Mouse (Mus musculus) myocyte (in vitro differentiated cells): ENCODE measurements around the gene Kif3b. TPM values are rescaled to one million over a fixed set of nuclear protein-coding genes. Genes with fewer than 3 reads are reported as not detected.

Experiments
- H3K27me3 ChIP-seq: one replicate; pipeline ENCODE4 v1.6.1; 2011; ENCODE audit not compliant: control insufficient read depth, insufficient read depth, insufficient read length
- H3K36me3 ChIP-seq: one replicate; pipeline ENCODE4 v1.6.1; 2011; ENCODE audit not compliant: control insufficient read depth, insufficient read depth
- H3K4me2 ChIP-seq: one replicate; pipeline ENCODE4 v1.6.1; 2011; ENCODE audit warnings: low read depth, control low read depth
- H3K4me3 ChIP-seq: one replicate; pipeline ENCODE4 v1.5.1; 2011; ENCODE audit warnings: mild to moderate bottlenecking, control low read depth, moderate library complexity
- H3K79me2 ChIP-seq: one replicate; pipeline ENCODE4 v1.6.1; 2011; ENCODE audit not compliant: control insufficient read depth, insufficient read depth
- H3ac ChIP-seq: one replicate; pipeline ENCODE4 v1.6.1; 2011; ENCODE audit not compliant: control insufficient read depth, insufficient read length
- CEBPB ChIP-seq: IDR thresholded peaks from 2 replicates; pipeline ENCODE4 v1.6.1; 2011; ENCODE audit warnings: mild to moderate bottlenecking, moderate library complexity; ENCODE audit not compliant: poor library complexity, insufficient read depth, severe bottlenecking
- E2F4 ChIP-seq: IDR thresholded peaks from one replicate; pipeline ENCODE4 v1.6.1; 2011; ENCODE audit warnings: mild to moderate bottlenecking, control low read depth, moderate library complexity; ENCODE audit not compliant: insufficient read depth
- MAX ChIP-seq: IDR thresholded peaks from one replicate; pipeline ENCODE4 v1.6.1; 2011; ENCODE audit warnings: low read depth, mild to moderate bottlenecking, control low read depth
- MYOD1 ChIP-seq, 3 experiments: IDR thresholded peaks; one replicate each; pipeline ENCODE4 v1.6.1; 2011; ENCODE audit warnings: control low read depth in 2 of 3, low read depth in 2 of 3, mild to moderate bottlenecking in 2 of 3, moderate library complexity in 1 of 3; ENCODE audit not compliant: insufficient read length in 2 of 3, control insufficient read depth in 1 of 3
- MYOG ChIP-seq, 3 experiments: IDR thresholded peaks; one replicate each; pipeline ENCODE4 v1.6.1; 2011; ENCODE audit warnings: control low read depth in 2 of 3, low read depth in 2 of 3, mild to moderate bottlenecking in 2 of 3; ENCODE audit not compliant: insufficient read length in 2 of 3, control insufficient read depth in 1 of 3, insufficient read depth in 1 of 3
- POLR2A ChIP-seq: IDR thresholded peaks from one replicate; pipeline ENCODE4 v1.6.1; 2011; ENCODE audit warnings: low read depth, mild to moderate bottlenecking, control low read depth, moderate library complexity; ENCODE audit not compliant: insufficient read length
- POLR2AphosphoS2 ChIP-seq: IDR thresholded peaks from one replicate; pipeline ENCODE4 v1.6.1; 2011; ENCODE audit warnings: low read depth, control low read depth; ENCODE audit not compliant: insufficient read length
- REST ChIP-seq: IDR thresholded peaks from one replicate; pipeline ENCODE4 v1.6.1; 2011; ENCODE audit warnings: mild to moderate bottlenecking, control low read depth, moderate library complexity; ENCODE audit not compliant: insufficient read depth, insufficient read length
- SRF ChIP-seq: IDR thresholded peaks from one replicate; pipeline ENCODE4 v1.6.1; 2011; ENCODE audit warnings: low read depth; ENCODE audit not compliant: control insufficient read depth, insufficient read length
- TCF12 ChIP-seq: IDR thresholded peaks from one replicate; pipeline ENCODE4 v1.6.1; 2011; ENCODE audit warnings: mild to moderate bottlenecking, control low read depth; ENCODE audit not compliant: poor library complexity, insufficient read depth, severe bottlenecking
- TCF3 ChIP-seq: IDR thresholded peaks from one replicate; pipeline ENCODE4 v1.6.1; 2011; ENCODE audit warnings: low read depth, control low read depth; ENCODE audit not compliant: insufficient read length
- USF1 ChIP-seq: IDR thresholded peaks from one replicate; pipeline ENCODE4 v1.6.1; 2011; ENCODE audit warnings: low read depth, mild to moderate bottlenecking, control low read depth, moderate library complexity
- polyA plus RNA-seq: library from polyadenylated mRNA; unstranded; fragments of >200 nt; fragmentation: generic; extraction: Trizol; gene quantifications from one replicate; pipeline ENCODE4 v1.2.1, GENCODE M21; 2012; ENCODE audit warnings: missing spikeins

The Kif3b gene
- polyA plus RNA-seq, 1 experiment = 10.8 TPM

DNA sequence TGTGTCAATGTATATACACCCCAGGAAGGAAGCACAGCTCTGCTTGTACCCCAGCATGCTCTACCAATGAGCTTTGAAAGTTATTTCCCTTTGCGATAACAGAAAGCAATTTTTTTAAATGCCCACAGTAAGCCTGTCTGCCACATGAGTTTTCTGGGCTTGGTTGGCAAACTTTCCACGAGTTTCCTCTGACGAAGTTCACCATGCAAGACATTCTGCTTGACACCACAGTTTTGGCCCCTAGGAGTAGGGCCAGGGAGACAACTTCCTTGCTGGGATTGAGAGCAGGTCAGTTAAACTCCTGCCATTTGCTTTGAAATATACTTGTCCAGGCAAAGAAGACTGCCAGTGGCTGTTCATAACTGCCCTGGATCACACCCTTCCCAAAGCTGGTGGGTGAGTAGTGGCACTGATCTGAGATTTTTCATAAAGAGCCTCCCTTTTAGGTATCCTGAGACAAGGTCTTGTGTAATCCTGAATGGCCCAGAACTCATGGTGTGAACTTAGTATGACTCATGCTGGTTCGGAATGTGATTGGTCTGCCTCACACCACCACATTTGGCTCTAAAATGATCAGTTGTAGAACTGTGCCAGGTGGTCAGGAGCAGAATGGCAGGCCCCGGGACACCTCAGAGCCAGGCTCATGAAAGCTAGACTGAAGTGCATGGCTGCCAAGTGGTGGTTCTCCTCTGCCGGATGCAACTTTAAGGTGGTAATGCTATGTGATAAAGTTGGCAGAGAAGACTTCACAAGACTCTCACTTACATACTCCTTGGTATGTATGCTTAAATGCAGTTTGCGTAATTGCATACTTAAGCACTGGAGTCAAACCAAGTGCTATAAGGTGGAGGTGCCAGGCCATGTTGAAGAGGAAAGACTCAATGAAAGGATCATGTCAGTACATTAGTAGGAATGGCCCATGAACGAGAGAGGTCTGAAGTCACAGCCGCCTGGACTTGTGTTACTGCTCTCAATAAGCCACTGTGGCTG is 47.4 kb downstream of the Kif3b start:
- no peaks in the 10 kb centered on the region for H3K27me3 ChIP-seq
- H3K79me2 ChIP-seq = no peaks in the 10 kb centered on the region
- peak overlapping the region; percentile 33 for H3K4me2 ChIP-seq
- TF ChIP-seq POLR2A (no peak), POLR2AphosphoS2 (no peak), USF1 (no peak), TCF3 (no peak), MYOG (IDR thresholded peaks at IDR 0.05; ENCODE audit: control insufficient read depth in 1 of 3, insufficient read depth in 1 of 3, insufficient read length in 2 of 3, low read depth in 2 of 3) (peak in 1 of 3 experiments; percentile 24), REST (no peak), SRF (no peak), CEBPB (peak; percentile 52), E2F4 (no peak), MAX (no peak), MYOD1 (IDR thresholded peaks at IDR 0.05; ENCODE audit: control insufficient read depth in 1 of 3, insufficient read length in 2 of 3, low read depth in 2 of 3) (peak in 2 of 3 experiments; percentile 23 to 44), TCF12 (no peak)
- no peaks in the 10 kb centered on the region for H3K36me3 ChIP-seq
- H3ac ChIP-seq = no peak overlapping the region
- H3K4me3 ChIP-seq = no peak overlapping the region

DNA sequence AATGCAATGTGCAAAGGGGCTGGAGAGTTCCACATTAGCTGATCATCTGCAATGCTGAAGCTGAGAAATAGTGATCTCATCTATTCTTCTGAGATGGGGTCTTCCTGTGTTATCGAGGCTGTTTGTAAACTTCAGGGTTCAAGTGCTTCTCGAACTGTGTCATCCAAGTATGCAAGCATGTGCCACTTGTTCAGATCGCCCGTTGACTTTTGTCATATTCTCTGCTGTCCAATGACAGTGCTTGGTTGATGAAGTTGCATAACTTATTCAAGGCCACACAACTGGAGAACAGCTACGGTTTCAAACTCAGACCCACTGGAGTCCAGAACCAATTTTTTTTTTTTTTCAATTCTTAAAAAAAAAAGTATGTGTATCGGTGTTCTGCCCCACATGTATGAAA is 51.0 kb downstream of the Kif3b start:
- H3K27me3 ChIP-seq = no peaks in the 10 kb centered on the region
- no peak for TF ChIP-seq TCF3
- TF ChIP-seq USF1 = no peak
- TF ChIP-seq MYOG (IDR thresholded peaks at IDR 0.05; ENCODE audit: control insufficient read depth in 1 of 3, insufficient read depth in 1 of 3, insufficient read length in 2 of 3, low read depth in 2 of 3) = no peak
- no peak for TF ChIP-seq MAX
- TF ChIP-seq TCF12 = no peak
- no peak for TF ChIP-seq REST
- TF ChIP-seq POLR2AphosphoS2 = no peak
- no peak for TF ChIP-seq E2F4
- TF ChIP-seq SRF = no peak
- no peak for TF ChIP-seq CEBPB
- H3K79me2 ChIP-seq = peaks cover 8% of the 10 kb centered on the region
- no peak overlapping the region for H3K4me3 ChIP-seq
- H3ac ChIP-seq = no peak overlapping the region
- no peaks in the 10 kb centered on the region for H3K36me3 ChIP-seq
- H3K4me2 ChIP-seq = no peak overlapping the region

DNA sequence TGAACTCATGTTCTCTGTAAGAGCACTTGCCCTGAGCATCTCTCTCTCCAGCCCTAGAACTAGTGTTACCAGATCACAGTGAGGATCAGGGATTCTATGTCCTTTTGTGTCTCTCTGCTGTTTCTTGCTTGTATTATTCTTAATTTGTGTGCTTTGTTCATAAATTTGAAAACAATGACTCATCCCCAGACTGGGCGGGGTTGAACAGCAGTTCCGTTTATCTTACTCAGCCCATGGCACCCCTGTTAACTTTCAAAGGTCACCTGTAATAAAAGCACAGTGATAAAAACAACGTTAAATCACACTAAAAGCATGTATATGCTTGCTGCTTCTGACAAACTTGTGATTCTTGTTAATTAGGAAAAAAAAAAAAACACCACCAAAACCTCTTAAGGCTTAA is 51.4 kb downstream of the Kif3b start:
- Histone ChIP-seq H3K4me2 (no peak overlapping the region), H3K79me2 (peaks cover 13% of the 10 kb centered on the region), H3ac (no peak overlapping the region), H3K36me3 (no peaks in the 10 kb centered on the region), H3K27me3 (no peaks in the 10 kb centered on the region), H3K4me3 (no peak overlapping the region)
- no peak for TF ChIP-seq MYOD1 (IDR thresholded peaks at IDR 0.05; ENCODE audit: control insufficient read depth in 1 of 3, insufficient read length in 2 of 3, low read depth in 2 of 3)
- TF ChIP-seq POLR2AphosphoS2 = no peak
- no peak for TF ChIP-seq E2F4
- TF ChIP-seq MAX = no peak
- TF ChIP-seq POLR2A = no peak
- TF ChIP-seq USF1 = no peak
- no peak for TF ChIP-seq SRF
- no peak for TF ChIP-seq TCF12
- TF ChIP-seq CEBPB = no peak
- TF ChIP-seq MYOG (IDR thresholded peaks at IDR 0.05; ENCODE audit: control insufficient read depth in 1 of 3, insufficient read depth in 1 of 3, insufficient read length in 2 of 3, low read depth in 2 of 3) = no peak
- no peak for TF ChIP-seq REST
- no peak for TF ChIP-seq TCF3

DNA sequence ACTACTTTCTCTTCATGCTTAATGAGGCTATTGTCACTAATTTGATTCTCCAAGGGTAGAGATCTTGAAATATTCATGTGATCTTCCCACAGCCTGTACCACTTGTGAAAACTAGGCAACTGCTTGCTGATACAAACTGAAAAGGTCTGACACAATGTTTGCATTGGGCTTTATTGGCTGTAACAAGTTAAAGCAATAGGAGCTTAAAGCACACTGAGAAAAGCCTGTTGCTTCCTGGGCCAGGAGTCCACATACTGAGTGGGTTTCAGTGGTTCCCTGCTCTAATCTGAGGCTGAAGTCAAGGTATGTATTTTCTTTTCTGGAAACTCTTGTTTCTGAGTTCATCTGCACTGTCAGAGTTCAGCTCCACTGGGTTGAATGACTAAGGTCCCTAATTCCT is 52.0 kb downstream of the Kif3b start:
- Histone ChIP-seq H3ac (no peak overlapping the region), H3K4me2 (no peak overlapping the region), H3K4me3 (no peak overlapping the region), H3K27me3 (no peaks in the 10 kb centered on the region), H3K79me2 (peaks cover 19% of the 10 kb centered on the region), H3K36me3 (no peaks in the 10 kb centered on the region)
- TF ChIP-seq CEBPB (no peak), POLR2A (no peak), REST (no peak), POLR2AphosphoS2 (no peak), MYOG (IDR thresholded peaks at IDR 0.05; ENCODE audit: control insufficient read depth in 1 of 3, insufficient read depth in 1 of 3, insufficient read length in 2 of 3, low read depth in 2 of 3) (no peak)
